7 mouse cellular contexts compared by ENCODE assay signal in genomic region chr1:185472025-185472720, GRCm38 (mm10). TPM values are rescaled to one million over a fixed set of nuclear protein-coding genes. Genes with fewer than 3 reads are reported as not detected.
DNase-seq lines count a peak whose midpoint lies in the region; ATAC-seq lines count a peak whose summit lies in the region.

No protein-coding gene starts in this region.

- whole genome bisulfite sequencing in midbrain, embryonic 10.5 days = 59% methylated on average over 8 of the region's 8 CpGs
- WGBS in midbrain, embryonic 15.5 days = 60% methylated on average over 8 of the region's 8 CpGs
- 22% methylated on average over 8 of the region's 8 CpGs for WGBS in liver, embryonic 11.5 days
- 51% methylated on average over 8 of the region's 8 CpGs for WGBS in stomach, embryonic 15.5 days
- 59% methylated on average over 8 of the region's 8 CpGs for WGBS in hindbrain, embryonic 16.5 days

- no peak overlapping the region for H3K9ac ChIP-seq in midbrain, embryonic 15.5 days
- peak overlapping the region; percentile 62 for H3K9ac ChIP-seq in liver, embryonic 11.5 days (ENCODE audit: low read depth, low read length)
- no peak overlapping the region for H3K9ac ChIP-seq in stomach, embryonic 15.5 days
- no peak overlapping the region for H3K9ac ChIP-seq in hindbrain, embryonic 16.5 days (ENCODE audit: low read depth, low read length)

- no peak overlapping the region for H3K4me2 ChIP-seq in midbrain, embryonic 15.5 days
- peak overlapping the region; percentile 61 for H3K4me2 ChIP-seq in liver, embryonic 11.5 days
- H3K4me2 ChIP-seq in stomach, embryonic 15.5 days = no peak overlapping the region
- H3K4me2 ChIP-seq in hindbrain, embryonic 16.5 days (ENCODE audit: low read length) = no peak overlapping the region

- H3K4me1 ChIP-seq in midbrain, embryonic 10.5 days = peaks cover 6% of the 10 kb centered on the region; the same call in 1 of the 2 replicates
- H3K4me1 ChIP-seq in midbrain, embryonic 15.5 days = no peaks in the 10 kb centered on the region
- H3K4me1 ChIP-seq in liver, embryonic 11.5 days (replicated peaks; ENCODE audit: control insufficient read depth, insufficient read depth, low read length) = peaks cover 61% of the 10 kb centered on the region
- H3K4me1 ChIP-seq in stomach, embryonic 15.5 days = no peaks in the 10 kb centered on the region
- no peaks in the 10 kb centered on the region for H3K4me1 ChIP-seq in hindbrain, embryonic 16.5 days (ENCODE audit: control insufficient read depth, insufficient read depth, low read depth, low read length)

- no peak for ATAC-seq in midbrain, embryonic 15.5 days (replicated peaks)
- ATAC-seq in liver, embryonic 11.5 days (replicated peaks; ENCODE audit: low FRiP score) = peak; percentile 87
- peak; percentile 91 for ATAC-seq in stomach, embryonic 15.5 days (ENCODE audit: insufficient read depth, low FRiP score, low read depth)
- no peak for ATAC-seq in hindbrain, embryonic 16.5 days

- H3K27ac ChIP-seq in midbrain, embryonic 10.5 days (replicated peaks) = 0 out of 2 replicates have a peak overlapping the region, but pooled peaks have one; percentile 58
- no peak overlapping the region for H3K27ac ChIP-seq in midbrain, embryonic 15.5 days
- H3K27ac ChIP-seq in liver, embryonic 11.5 days (ENCODE audit: low read depth, low read length) = peak overlapping the region; percentile 96
- H3K27ac ChIP-seq in stomach, embryonic 15.5 days = no peak overlapping the region
- no peak overlapping the region for H3K27ac ChIP-seq in hindbrain, embryonic 16.5 days (ENCODE audit: low read depth, low read length)

- H3K4me3 ChIP-seq in midbrain, embryonic 10.5 days = no peak overlapping the region
- no peak overlapping the region for H3K4me3 ChIP-seq in midbrain, embryonic 15.5 days
- peak overlapping the region; percentile 22; the same call in 1 of the 2 replicates for H3K4me3 ChIP-seq in liver, embryonic 11.5 days (ENCODE audit: low read depth, low read length)
- no peak overlapping the region for H3K4me3 ChIP-seq in stomach, embryonic 15.5 days (replicated peaks)
- H3K4me3 ChIP-seq in hindbrain, embryonic 16.5 days (ENCODE audit: low read length) = no peak overlapping the region

- no peak for DNase-seq in midbrain, embryonic 10.5 days (ENCODE audit: low spot score)
- DNase-seq in embryo, embryonic 10.5 days (ENCODE audit: low spot score) = peak; percentile 55
- peak; percentile 74 for DNase-seq in liver, embryonic 11.5 days (ENCODE audit: low spot score)
- no peak for DNase-seq in gastrocnemius, postnatal 25 days

- H3K9me3 ChIP-seq in midbrain, embryonic 10.5 days (replicated peaks) = no peaks in the 10 kb centered on the region
- H3K9me3 ChIP-seq in midbrain, embryonic 15.5 days = no peaks in the 10 kb centered on the region
- no peaks in the 10 kb centered on the region for H3K9me3 ChIP-seq in liver, embryonic 11.5 days (ENCODE audit: control insufficient read depth, low read length)
- no peaks in the 10 kb centered on the region for H3K9me3 ChIP-seq in stomach, embryonic 15.5 days
- no peaks in the 10 kb centered on the region for H3K9me3 ChIP-seq in hindbrain, embryonic 16.5 days (ENCODE audit: control insufficient read depth, low read length)

- H3K36me3 ChIP-seq in midbrain, embryonic 10.5 days = no peaks in the 10 kb centered on the region
- H3K36me3 ChIP-seq in midbrain, embryonic 15.5 days (replicated peaks) = no peaks in the 10 kb centered on the region
- H3K36me3 ChIP-seq in liver, embryonic 11.5 days (ENCODE audit: control insufficient read depth, insufficient read depth, low read length) = no peaks in the 10 kb centered on the region
- H3K36me3 ChIP-seq in stomach, embryonic 15.5 days = no peaks in the 10 kb centered on the region
- H3K36me3 ChIP-seq in hindbrain, embryonic 16.5 days (ENCODE audit: control insufficient read depth, insufficient read depth, low read length) = no peaks in the 10 kb centered on the region

- no peaks in the 10 kb centered on the region for H3K27me3 ChIP-seq in midbrain, embryonic 10.5 days (ENCODE audit: low read depth, poor library complexity, severe bottlenecking)
- no peaks in the 10 kb centered on the region for H3K27me3 ChIP-seq in midbrain, embryonic 15.5 days (replicated peaks)
- no peaks in the 10 kb centered on the region for H3K27me3 ChIP-seq in liver, embryonic 11.5 days (replicated peaks; ENCODE audit: control insufficient read depth, insufficient read depth, low read length)
- H3K27me3 ChIP-seq in stomach, embryonic 15.5 days (replicated peaks) = no peaks in the 10 kb centered on the region
- no peaks in the 10 kb centered on the region for H3K27me3 ChIP-seq in hindbrain, embryonic 16.5 days (replicated peaks; ENCODE audit: control insufficient read depth, insufficient read depth, low read length)

RNA-seq across cellular contexts. Expression of gene Slc30a10, which starts 17.5 kb away (rescaled TPM):
- 1.3 and 1.4 TPM in 2 replicates for polyA plus RNA-seq in midbrain, embryonic 10.5 days (2016; fragmentation: Nextera tagmentation; extraction: Ambion mirVana)
- 5.9 and 6.9 TPM in 2 replicates for polyA plus RNA-seq in midbrain, embryonic 15.5 days (2015; fragmentation: Nextera tagmentation; extraction: Ambion mirVana)
- 22.8 and 23.5 TPM in 2 replicates for polyA plus RNA-seq in liver, embryonic 11.5 days (2014; fragmentation: Nextera tagmentation; extraction: Ambion mirVana)
- polyA plus RNA-seq in stomach, embryonic 15.5 days (2015; fragmentation: Nextera tagmentation; extraction: Ambion mirVana) = 1.4 and 1.6 TPM in 2 replicates
- total RNA-seq in gastrocnemius, postnatal 25 days (2021) = not detected
- 8.3 and 10.0 TPM in 2 replicates for polyA plus RNA-seq in hindbrain, embryonic 16.5 days (2015; fragmentation: Nextera tagmentation; extraction: Ambion mirVana)

Comparison
In these comparisons a context has a peak if more than half of its experiments do, and no peak if none do; other contexts are left out.
1. H3K27ac ChIP-seq: peak in midbrain, embryonic 10.5 days (single experiment) and liver, embryonic 11.5 days (single experiment); none in midbrain, embryonic 15.5 days (single experiment), stomach, embryonic 15.5 days (single experiment) and hindbrain, embryonic 16.5 days (single experiment).
2. DNase-seq: peak in embryo, embryonic 10.5 days (single experiment) and liver, embryonic 11.5 days (single experiment); none in midbrain, embryonic 10.5 days (single experiment) and gastrocnemius, postnatal 25 days (single experiment).
3. ATAC-seq: peak in liver, embryonic 11.5 days (single experiment) and stomach, embryonic 15.5 days (single experiment); none in midbrain, embryonic 15.5 days (single experiment) and hindbrain, embryonic 16.5 days (single experiment).